Mouse (Mus musculus): ENCODE measurements around the gene Gprc5a.

- TF ChIP-seq POLR2A (IDR thresholded peaks at IDR 0.05; ENCODE audit: low read depth, low read length) (no peak), CTCF (conservative IDR thresholded peaks at IDR 0.05 in 1 of 2, IDR thresholded peaks at IDR 0.05 in 1 of 2; ENCODE audit: low read depth in 2 of 2, low read length in 2 of 2) (no peak), POLR2AphosphoS2 (IDR thresholded peaks at IDR 0.05; ENCODE audit: low read depth, low read length) (no peak), RAD21 (IDR thresholded peaks at IDR 0.05; ENCODE audit: low read depth, low read length) (no peak), TCF12 (IDR thresholded peaks at IDR 0.05; ENCODE audit: low read depth, low read length) (no peak), USF2 (conservative IDR thresholded peaks at IDR 0.05; ENCODE audit: low read depth, low read length) (no peak), JUND (conservative IDR thresholded peaks at IDR 0.05; ENCODE audit: low read depth, low read length) (no peak), BHLHE40 (IDR thresholded peaks at IDR 0.05; ENCODE audit: low read depth, low read length) (no peak), EP300 (IDR thresholded peaks at IDR 0.05; ENCODE audit: low read length) (no peak), CHD2 (IDR thresholded peaks at IDR 0.05; ENCODE audit: low read length) (no peak), HCFC1 (IDR thresholded peaks at IDR 0.05; ENCODE audit: low read depth, low read length) (no peak)
These were observed 9.6 kb upstream of the Gprc5a start for GRCm38 (mm10) chr6:135055882-135056281.
